Mouse (Mus musculus): ENCODE results near the gene Olfr96.
A peak's percentile ranks its signal among the peaks of the same experiment; 100 is the strongest.
"Not testable (repeated sequence)": the region's sequence is repeated elsewhere in the genome, so short reads cannot be mapped to it uniquely, and the experiment has no call there.

Gene Olfr96

DNA sequence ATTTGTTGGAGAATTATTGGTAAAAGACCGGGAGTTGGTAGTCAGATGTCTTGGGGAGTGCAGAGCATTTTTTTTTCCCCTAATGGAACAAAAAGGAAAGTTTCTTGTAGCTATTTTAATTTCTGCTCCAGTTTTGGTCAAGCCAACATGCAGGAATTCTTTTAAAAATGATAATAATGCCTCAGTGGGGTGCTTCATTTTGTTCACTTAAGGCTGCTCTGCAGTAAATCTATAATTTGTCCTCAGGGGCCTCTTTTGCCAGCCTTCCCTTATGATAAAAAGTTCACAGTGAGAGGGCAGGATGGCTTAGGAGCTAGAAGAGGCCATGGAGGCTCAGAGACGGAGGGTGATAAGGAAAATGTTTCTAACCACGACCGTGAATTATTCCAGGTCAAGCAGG, at the start of gene Olfr96:
TSS of gene Olfr96 (plus strand) at position 301 of the 400 bp plus-strand sequence.
- no peak for DNase-seq (ENCODE audit: low read depth, low spot score)

GRCm38 (mm10) chr17:37185474-37185873, 34.5 kb upstream of the Olfr96 start:
- no peak for DNase-seq (ENCODE audit: low read depth, low spot score)

- DNase-seq (ENCODE audit: low read depth, low spot score) = peak; percentile 70
Observed at GRCm38 (mm10) chr17:37190711-37191110, 29.2 kb upstream of the Olfr96 start.

- no peak for DNase-seq (ENCODE audit: low read depth, low spot score)
Observed at GRCm38 (mm10) chr17:37193032-37193431, 26.9 kb upstream of the Olfr96 start.

DNA sequence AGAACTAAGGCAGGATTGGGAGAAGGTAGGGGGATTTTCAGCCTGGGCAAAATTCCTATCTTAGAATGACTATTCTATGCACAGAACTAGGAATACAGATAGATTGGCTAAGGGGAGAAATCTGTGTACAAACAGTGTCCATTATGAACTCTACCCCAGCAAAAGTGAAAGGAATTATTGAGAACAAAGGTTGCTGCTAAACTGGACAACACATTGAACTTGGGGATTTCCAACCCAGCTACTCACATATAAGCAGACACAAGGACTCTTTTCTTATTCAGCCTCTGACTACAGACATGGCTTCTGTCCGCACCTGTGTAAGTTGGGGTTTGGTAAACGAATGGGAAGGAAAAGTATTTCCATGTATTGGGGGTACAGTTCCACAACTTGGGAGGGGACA, 26.3 kb upstream of the Olfr96 start, which contains the start of gene Ubd:
TSS of gene Ubd (plus strand) at position 237 of the 400 bp plus-strand sequence.
- no peak for DNase-seq (ENCODE audit: low read depth, low spot score)

GRCm38 (mm10) chr17:37194782-37195181, 25.2 kb upstream of the Olfr96 start:
- no peak for DNase-seq (ENCODE audit: low read depth, low spot score)

DNA sequence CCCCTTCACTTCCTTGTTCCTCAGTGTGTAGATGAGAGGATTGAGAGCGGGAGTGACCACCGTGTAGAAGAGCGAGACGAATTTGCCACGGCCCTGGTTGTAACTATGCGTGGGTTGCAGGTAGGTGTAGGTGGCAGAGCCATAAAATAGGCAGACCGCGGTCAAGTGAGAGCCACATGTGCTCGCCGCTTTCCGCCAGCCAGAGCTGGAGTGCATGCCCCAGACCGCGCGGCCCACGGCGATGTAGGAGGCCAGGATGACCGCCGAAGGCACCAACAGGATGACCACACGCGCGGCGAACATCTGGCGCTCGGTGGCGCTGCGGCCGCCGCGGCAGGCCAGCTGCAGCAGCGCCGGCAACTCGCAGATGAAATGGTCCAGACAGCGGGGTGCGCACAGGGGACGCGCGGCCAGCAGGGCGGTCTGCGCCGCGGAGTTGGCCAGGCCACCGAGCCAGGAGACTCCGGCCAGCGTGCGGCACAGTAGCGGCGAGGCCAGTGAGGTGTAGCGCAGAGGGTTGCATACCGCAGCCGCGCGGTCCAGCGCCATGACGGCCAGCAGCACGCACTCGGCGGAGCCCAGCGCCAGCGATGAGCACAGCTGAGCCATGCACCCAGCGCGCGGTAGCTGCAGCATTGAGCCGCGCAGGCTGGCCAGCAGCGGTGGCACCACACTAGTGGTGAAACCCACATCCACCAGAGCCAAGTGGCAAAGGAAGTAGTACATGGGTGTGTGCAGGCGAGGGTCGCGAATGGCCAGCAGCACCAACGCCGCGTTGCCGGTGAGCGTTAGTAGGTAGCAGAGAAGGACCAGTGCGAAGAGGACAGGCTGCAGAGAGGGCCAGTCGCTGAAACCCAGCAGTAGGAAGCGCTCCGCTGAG, 22.9 kb upstream of the Olfr96 start:
- peak; percentile 48 for DNase-seq (ENCODE audit: low read depth, low spot score)

GRCm38 (mm10) chr17:37200894-37201293, 19.1 kb upstream of the Olfr96 start, which contains the start of gene Olfr94:
TSS of gene Olfr94 (minus strand) at chr17:37200994.
- DNase-seq (ENCODE audit: low read depth, low spot score) = peak; percentile 8

GRCm38 (mm10) chr17:37203206-37203916, 16.6 kb upstream of the Olfr96 start:
- peak; percentile 88 for DNase-seq (ENCODE audit: low read depth, low spot score)

DNA sequence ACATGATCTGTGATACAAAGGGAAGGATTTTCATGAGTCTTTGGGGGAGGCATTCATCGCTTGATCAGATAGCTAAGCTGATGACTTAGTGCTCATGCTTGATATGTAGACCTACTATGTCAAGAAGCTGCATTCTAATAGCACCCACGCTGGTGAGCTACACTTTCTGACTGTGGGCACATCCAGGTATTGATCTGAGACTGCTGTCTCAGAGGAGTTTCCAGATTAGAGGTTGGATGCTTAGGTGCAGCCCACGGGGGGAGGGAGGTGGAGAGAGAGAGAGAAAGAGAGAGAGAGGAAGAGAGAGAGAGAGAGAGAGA, 16.1 kb upstream of the Olfr96 start:
- DNase-seq (ENCODE audit: low read depth, low spot score) = no peak

DNA sequence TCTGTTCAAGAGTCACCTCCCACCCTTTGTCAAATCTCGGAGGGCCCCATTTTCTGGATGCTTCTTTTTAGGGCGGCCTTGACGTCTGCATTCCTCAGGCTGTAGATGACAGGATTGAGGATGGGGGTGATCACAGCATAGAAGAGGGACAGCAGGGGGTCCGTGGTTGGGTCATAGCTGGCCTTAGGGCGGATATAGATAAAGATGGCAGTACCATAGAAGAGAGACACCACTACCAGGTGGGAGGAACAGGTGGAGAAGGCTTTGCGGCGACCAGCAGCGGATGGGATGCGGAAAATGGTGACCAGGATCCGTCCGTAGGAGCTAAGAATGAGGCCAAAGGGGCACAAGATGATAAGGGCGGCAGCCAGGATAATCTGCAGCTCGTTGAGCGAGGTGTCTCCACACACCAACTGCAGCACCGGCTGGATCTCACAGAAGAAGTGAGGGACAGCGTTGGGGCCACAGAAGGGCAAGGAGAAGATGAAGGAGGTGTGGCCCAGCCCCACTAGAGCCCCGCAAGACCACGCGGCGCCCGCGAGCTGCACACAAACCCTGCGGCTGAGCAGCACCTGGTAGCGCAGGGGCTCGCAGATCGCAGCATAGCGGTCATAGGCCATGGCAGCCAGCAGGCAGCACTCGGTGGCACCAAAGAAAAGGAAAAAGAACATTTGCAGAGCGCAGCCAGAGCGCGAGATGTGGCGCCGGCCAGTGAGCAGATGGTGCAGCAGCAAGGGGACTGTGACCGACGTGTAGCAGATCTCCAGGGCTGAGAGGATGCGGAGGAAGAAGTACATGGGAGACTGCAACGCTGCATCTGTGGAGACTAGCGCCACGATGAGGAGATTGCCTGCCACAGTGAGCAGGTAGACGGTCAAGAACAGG, 8.8 kb upstream of the Olfr96 start:
- DNase-seq (ENCODE audit: low read depth, low spot score) = peak; percentile 55

GRCm38 (mm10) chr17:37213018-37213417, 6.9 kb upstream of the Olfr96 start, which contains the start of gene Olfr95:
TSS of gene Olfr95 (minus strand) at chr17:37213118.
- no peak for DNase-seq (ENCODE audit: low read depth, low spot score)

DNA sequence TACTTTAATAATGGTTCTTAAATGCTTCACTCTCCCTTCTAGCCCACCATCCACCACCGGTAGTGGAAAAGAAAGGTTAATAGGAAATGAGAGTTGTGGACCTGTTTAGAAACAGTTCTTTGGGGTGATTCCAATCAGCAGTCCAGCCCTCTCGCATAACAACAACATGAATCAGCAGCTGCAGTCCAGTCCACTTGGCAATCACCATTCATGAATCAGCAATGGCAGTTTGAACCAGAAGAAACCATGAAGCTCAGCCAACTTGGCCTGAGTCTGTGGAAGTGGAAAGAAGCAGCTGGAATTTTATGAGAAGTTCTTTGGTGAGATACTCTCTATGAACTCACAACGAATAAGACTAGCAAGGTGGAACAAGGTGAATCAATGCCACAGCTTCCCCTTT, 1.5 kb upstream of the Olfr96 start:
- no peak for DNase-seq (ENCODE audit: low read depth, low spot score)

DNA sequence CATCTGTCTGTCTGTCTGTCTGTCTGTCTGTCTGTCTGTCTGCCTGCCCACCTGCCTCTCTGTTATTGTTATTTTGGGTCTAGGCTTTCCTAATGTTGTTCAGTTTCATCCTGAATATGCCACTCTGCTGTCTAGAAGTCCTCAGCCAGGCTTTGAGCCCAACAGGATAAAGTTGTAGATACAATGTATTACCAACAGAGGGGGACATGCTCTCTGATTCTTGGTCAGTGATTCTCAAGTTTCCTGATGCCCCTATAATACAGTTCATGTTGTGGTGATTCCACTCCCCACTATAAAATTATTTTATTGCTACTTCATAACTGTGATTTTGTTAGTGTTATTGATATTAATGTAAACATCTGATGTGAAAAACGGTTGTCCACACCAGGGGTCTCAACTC, 1.9 kb downstream of the Olfr96 start:
- DNase-seq (ENCODE audit: low read depth, low spot score) = peak; percentile 26

GRCm38 (mm10) chr17:37237230-37237629, 17.3 kb downstream of the Olfr96 start, which contains the start of gene Olfr97:
TSS of gene Olfr97 (minus strand) at chr17:37237330.
- not testable (repeated sequence) for DNase-seq (ENCODE audit: low read depth, low spot score)

GRCm38 (mm10) chr17:37242198-37242597, 22.3 kb downstream of the Olfr96 start:
- DNase-seq (ENCODE audit: low read depth, low spot score) = no peak

GRCm38 (mm10) chr17:37246715-37247114, 26.8 kb downstream of the Olfr96 start:
- peak; percentile 63 for DNase-seq (ENCODE audit: low read depth, low spot score)

GRCm38 (mm10) chr17:37249460-37249859, 29.5 kb downstream of the Olfr96 start:
- no peak for DNase-seq (ENCODE audit: low read depth, low spot score)

DNA sequence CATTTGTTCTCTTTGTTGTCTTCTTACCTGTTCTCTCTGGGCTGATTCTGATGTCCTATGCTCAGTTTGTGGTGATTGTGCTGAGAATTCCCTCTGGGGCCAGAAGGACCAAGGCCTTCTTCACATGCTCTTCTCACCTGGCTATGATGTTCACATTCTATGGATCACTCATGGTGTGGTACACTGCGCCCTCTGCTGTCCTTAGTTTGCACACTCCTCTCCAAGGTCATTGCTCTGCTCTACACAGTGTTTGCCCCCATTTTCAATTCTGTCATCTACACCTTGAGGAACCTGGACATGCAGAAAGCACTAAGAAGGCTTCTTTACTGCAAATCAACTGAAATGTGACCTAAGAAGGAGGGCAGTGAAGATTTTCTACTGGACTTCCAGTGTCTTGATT, 30.6 kb downstream of the Olfr96 start:
- DNase-seq (ENCODE audit: low read depth, low spot score) = peak; percentile 56

- DNase-seq (ENCODE audit: low read depth, low spot score) = no peak
Observed at GRCm38 (mm10) chr17:37263626-37264025, 43.7 kb downstream of the Olfr96 start, which contains the start of gene Olfr98. TSS of gene Olfr98 (minus strand) at chr17:37263749.

GRCm38 (mm10) chr17:37270058-37270701, 50.2 kb downstream of the Olfr96 start, which contains the start of gene H2-M3:
TSS of gene H2-M3 (plus strand) at chr17:37270220.
- DNase-seq (ENCODE audit: low read depth, low spot score) = peak; percentile 82

All from ZHBTc4 (cell line).